Mouse (Mus musculus) layer of hippocampus, adult 6 months (tissue): Measurements from ENCODE around the gene Kdr. TPM values are rescaled to one million over a fixed set of nuclear protein-coding genes. Genes with fewer than 3 reads are reported as not detected.

Experiments
- long read RNA-seq, 2 experiments: library from polyadenylated mRNA; unstranded; transcript quantifications; one replicate each; pipeline ENCODE4 v2.0.0; 2019 to 2020
- microRNA-seq: library from miRNA; unstranded; fragments of <30 nt; microRNA quantifications from one replicate; pipeline ENCODE4 v1.2.0, GENCODE M21; 2020
- polyA plus RNA-seq: library from polyadenylated mRNA; unstranded; fragments of <200 nt; fragmentation: Nextera tagmentation; gene quantifications from 2 replicates; pipeline ENCODE4 v1.2.3, GENCODE M21; 2021

The Kdr gene
- polyA plus RNA-seq: 2.7 and 2.9 TPM in 2 replicates
- long read RNA-seq, experiment 1, full-length matches to known transcripts: 2 of 8 reads
- long read RNA-seq, experiment 1, partial matches to known transcripts: 3 of 8 reads
- long read RNA-seq, experiment 1, other reads (novel, unspliced or antisense): 3 of 8 reads
- long read RNA-seq, experiment 2, full-length matches to known transcripts: 28 of 41 reads
- long read RNA-seq, experiment 2, partial matches to known transcripts: 11 of 41 reads
- long read RNA-seq, experiment 2, other reads (novel, unspliced or antisense): 2 of 41 reads

DNA sequence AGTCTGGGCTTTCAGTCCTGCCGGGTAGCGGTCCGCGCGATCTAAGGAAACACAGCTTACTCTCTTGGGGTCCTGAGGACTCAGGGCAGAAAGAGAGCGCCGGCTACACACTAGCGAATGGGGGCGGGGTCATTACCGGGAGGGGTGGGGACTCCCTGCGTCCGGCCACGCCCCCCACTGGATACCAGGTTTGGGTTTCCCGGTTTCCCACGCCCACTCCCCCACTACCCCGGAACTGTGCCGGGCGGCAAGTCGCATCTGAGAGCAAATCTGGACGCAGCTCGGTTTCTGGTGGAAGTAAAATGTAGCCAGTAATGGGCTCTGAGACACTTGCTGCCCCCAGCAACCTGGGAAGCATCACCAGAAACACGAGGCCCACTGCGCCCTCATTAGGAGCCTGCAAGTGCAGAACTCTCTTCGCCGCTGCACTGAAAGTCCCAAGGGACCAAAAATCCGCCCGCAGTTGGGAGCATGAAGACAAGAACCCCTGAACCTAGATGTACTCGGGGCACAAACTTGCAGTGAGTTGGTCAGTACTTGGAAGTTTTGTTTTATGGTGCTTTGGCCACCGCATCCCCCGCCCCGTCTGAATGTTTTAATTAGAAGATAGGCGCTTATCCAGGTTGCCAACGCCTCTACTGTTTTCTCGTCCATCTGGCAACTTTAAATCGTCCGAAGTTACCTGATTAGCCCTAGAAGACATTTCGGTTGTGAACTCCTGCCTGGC lies at the start of gene Kdr:
TSS of gene Kdr (minus strand) at position 85 of the 727 bp plus-strand sequence.

Small RNAs within 50 kb of the gene (microRNA-seq; reads per million reads assigned to microRNA genes)
- not detected for gene Gm25374

Other genes starting within 250 kb of the Kdr start
- gene Srd5a3, start 161.8 kb upstream of the Kdr start, polyA plus RNA-seq: 22.0 and 24.6 TPM in 2 replicates
- 2.9 and 3.8 TPM in 2 replicates for gene Tmem165, start 205.4 kb upstream of the Kdr start, polyA plus RNA-seq